ENCODE assay signal across 11 mouse cellular contexts in the genomic region with DNA sequence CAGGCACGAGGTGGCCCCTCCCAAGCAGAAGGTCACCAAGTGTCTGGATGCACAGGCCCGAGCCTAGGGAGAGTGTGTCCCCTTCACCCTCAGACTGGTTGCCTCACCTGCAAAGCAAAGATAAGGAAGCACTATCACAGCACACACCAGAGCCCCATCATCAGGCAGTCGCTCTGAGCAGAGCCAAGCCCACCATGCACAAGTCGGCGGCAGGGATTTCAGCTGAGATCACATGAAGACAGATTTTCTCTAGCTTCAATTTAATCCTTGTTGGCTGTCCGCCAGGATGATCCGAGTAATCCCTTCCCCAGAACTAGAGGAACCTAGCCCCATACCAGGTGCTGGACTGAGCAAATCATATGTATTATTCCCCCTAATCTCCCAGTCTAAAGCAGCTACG.
A peak's percentile ranks its signal among the peaks of the same experiment; 100 is the strongest.
DNase-seq lines count a peak whose midpoint lies in the region; ATAC-seq and TF ChIP-seq lines count a peak whose summit lies in the region.
"Had no signal": no experiment of that assay in that cellular context is flagged by ENCODE, and none has a peak within 500 bp of the region (broad histone marks: within the 10 kb centered on the region; RNA-seq: fewer than 3 reads in every experiment).

No protein-coding gene starts in this region.

- ATAC-seq in forebrain, embryonic 13.5 days: peak; percentile 30; the same call in 1 of the 2 replicates
- ATAC-seq in stomach, embryonic 14.5 days (ENCODE audit: insufficient number of reproducible peaks, insufficient read depth, low FRiP score, low read depth): peak; percentile 21; the same call in 1 of the 2 replicates
- ATAC-seq in stomach, postnatal 0 days (ENCODE audit: low FRiP score, low TSS enrichment): no peak
- peak; percentile 58 for ATAC-seq in megakaryocyte-erythroid progenitor cell, adult 5-6 weeks (replicated peaks; ENCODE audit: low FRiP score, low TSS enrichment, poor library complexity, severe bottlenecking)

- H3K4me1 ChIP-seq in forebrain, embryonic 13.5 days: peaks cover 39% of the 10 kb centered on the region
- peaks cover 24% of the 10 kb centered on the region for H3K4me1 ChIP-seq in forebrain, embryonic 10.5 days
- H3K4me1 ChIP-seq in stomach, embryonic 14.5 days (ENCODE audit: control insufficient read depth, insufficient read depth, low read length): peaks cover 7% of the 10 kb centered on the region
- H3K4me1 ChIP-seq in stomach, postnatal 0 days (replicated peaks; ENCODE audit: control insufficient read depth, insufficient read depth): 0 out of 2 replicates have a peak, but pooled peaks cover 2% of the 10 kb centered on the region

- H3K27ac ChIP-seq in forebrain, embryonic 13.5 days: peak overlapping the region; percentile 65
- no peak overlapping the region for H3K27ac ChIP-seq in forebrain, embryonic 10.5 days
- no peak overlapping the region for H3K27ac ChIP-seq in stomach, embryonic 14.5 days (ENCODE audit: low read length)
- H3K27ac ChIP-seq in stomach, postnatal 0 days (replicated peaks): no peak overlapping the region
- H3K27ac ChIP-seq: macrophage had no signal

- WGBS in forebrain, embryonic 13.5 days: 50% methylated on average over 8 of the region's 8 CpGs
- WGBS in forebrain, embryonic 10.5 days: 84% methylated on average over 8 of the region's 8 CpGs
- 29% methylated on average over 8 of the region's 8 CpGs for WGBS in stomach, embryonic 14.5 days
- WGBS in stomach, postnatal 0 days: 37% methylated on average over 8 of the region's 8 CpGs

- no peak overlapping the region for H3K9ac ChIP-seq in forebrain, embryonic 13.5 days
- no peak overlapping the region for H3K9ac ChIP-seq in stomach, embryonic 14.5 days (replicated peaks; ENCODE audit: low read depth, low read length)
- H3K9ac ChIP-seq in stomach, postnatal 0 days (ENCODE audit: low read length): no peak overlapping the region
- H3K9ac ChIP-seq: heart, embryonic 12.5 days had no signal

- no peak for DNase-seq in forebrain, embryonic 10.5 days (ENCODE audit: extremely low spot score, low spot score)
- DNase-seq in stomach, postnatal 0 days (ENCODE audit: low spot score): no peak
- no peak for DNase-seq in urinary bladder, postnatal 10 days (ENCODE audit: low spot score)
- no peak for DNase-seq in thymus, postnatal 4 days
- DNase-seq in heart, adult 11 months: no peak
- DNase-seq: adrenal gland, postnatal 36 days had no signal

- TF ChIP-seq EP300 in stomach, postnatal 0 days (optimal IDR thresholded peaks at IDR 0.05): no peak

- no peak overlapping the region for H3K4me2 ChIP-seq in forebrain, embryonic 13.5 days
- no peak overlapping the region for H3K4me2 ChIP-seq in stomach, embryonic 14.5 days (replicated peaks; ENCODE audit: low read depth, low read length)
- H3K4me2 ChIP-seq in stomach, postnatal 0 days (replicated peaks; ENCODE audit: low read depth): no peak overlapping the region
- H3K4me2 ChIP-seq: heart, embryonic 12.5 days had no signal

- H3K9me3 ChIP-seq in forebrain, embryonic 13.5 days (replicated peaks): no peaks in the 10 kb centered on the region
- H3K9me3 ChIP-seq in forebrain, embryonic 10.5 days: no peaks in the 10 kb centered on the region
- no peaks in the 10 kb centered on the region for H3K9me3 ChIP-seq in stomach, embryonic 14.5 days (ENCODE audit: control insufficient read depth, low read depth, low read length)
- no peaks in the 10 kb centered on the region for H3K9me3 ChIP-seq in stomach, postnatal 0 days (ENCODE audit: control insufficient read depth, low read length)
- H3K9me3 ChIP-seq: heart, embryonic 12.5 days had no signal

- H3K36me3 ChIP-seq in forebrain, embryonic 13.5 days (ENCODE audit: poor library complexity, severe bottlenecking): no peaks in the 10 kb centered on the region
- H3K36me3 ChIP-seq in forebrain, embryonic 10.5 days (replicated peaks): no peaks in the 10 kb centered on the region
- H3K36me3 ChIP-seq in stomach, embryonic 14.5 days (ENCODE audit: control insufficient read depth, insufficient read depth, low read length): no peaks in the 10 kb centered on the region
- H3K36me3 ChIP-seq in stomach, postnatal 0 days (ENCODE audit: control insufficient read depth, insufficient read depth, low read length): no peaks in the 10 kb centered on the region
- H3K36me3 ChIP-seq: heart, embryonic 12.5 days had no signal

- H3K4me3 ChIP-seq in forebrain, embryonic 13.5 days: no peak overlapping the region
- H3K4me3 ChIP-seq in forebrain, embryonic 10.5 days: no peak overlapping the region
- H3K4me3 ChIP-seq in stomach, embryonic 14.5 days (ENCODE audit: low read depth, low read length): no peak overlapping the region
- H3K4me3 ChIP-seq in stomach, postnatal 0 days (ENCODE audit: low read depth, low read length): no peak overlapping the region
- H3K4me3 ChIP-seq: heart, embryonic 12.5 days had no signal

- H3K27me3 ChIP-seq in forebrain, embryonic 13.5 days: no peaks in the 10 kb centered on the region
- no peaks in the 10 kb centered on the region for H3K27me3 ChIP-seq in forebrain, embryonic 10.5 days (ENCODE audit: poor library complexity, severe bottlenecking)
- no peaks in the 10 kb centered on the region for H3K27me3 ChIP-seq in stomach, embryonic 14.5 days (ENCODE audit: control insufficient read depth, insufficient read depth, low read length)
- no peaks in the 10 kb centered on the region for H3K27me3 ChIP-seq in stomach, postnatal 0 days (ENCODE audit: control insufficient read depth, insufficient read depth, low read length)
- H3K27me3 ChIP-seq: heart, embryonic 12.5 days had no signal

- TF ChIP-seq CTCF in stomach, postnatal 0 days (IDR thresholded peaks at IDR 0.05; ENCODE audit: low read depth): no peak
